Mouse (Mus musculus) cerebellum, adult 9-11 months (tissue): ENCODE measurements at regions not wholly inside any gene's neighbourhood (a gene's known extent, or its start where the extent isn't known, plus 50 kb on each side); places are given as distances from the start of the nearest gene placed in this dataset.

Experiments
- DNase-seq: peaks from one replicate; pipeline ENCODE4 v3.0.0; 2022

DNA sequence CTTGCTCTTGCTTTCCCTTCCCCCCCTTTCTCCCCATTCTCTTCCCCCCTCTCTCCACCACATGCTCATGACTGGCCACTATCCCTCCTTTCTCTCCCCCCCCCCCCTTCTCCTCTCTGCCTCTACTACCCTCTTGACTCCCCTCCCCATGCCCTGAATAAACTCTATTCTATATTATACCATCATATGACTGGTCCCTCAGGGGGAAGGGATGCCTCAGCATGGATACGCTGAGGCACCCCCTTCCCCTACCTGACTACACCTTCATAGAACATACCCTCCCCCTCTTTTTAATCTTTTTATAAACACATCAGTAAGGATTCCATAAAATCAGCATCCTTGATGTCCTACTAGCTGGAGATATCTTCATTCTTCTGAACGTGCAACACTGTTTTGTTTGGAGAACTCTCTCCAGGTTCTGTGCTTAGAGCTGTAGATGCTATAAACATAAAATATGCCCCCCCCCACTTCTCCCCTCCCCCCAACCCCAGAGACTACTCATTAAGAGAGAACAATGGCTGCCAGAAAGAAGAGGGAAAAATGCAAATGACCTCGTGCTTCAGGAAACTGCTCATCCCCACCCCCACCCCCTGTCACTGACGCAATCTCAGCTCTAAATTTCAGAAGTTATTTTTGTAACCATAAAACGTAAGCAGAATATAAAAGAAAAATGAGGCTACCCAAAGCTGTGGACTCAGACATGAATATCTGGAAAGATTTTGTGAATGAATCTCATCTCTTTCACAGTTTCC, 102.3 kb downstream of the Pja2 start:
- no peak for DNase-seq

- DNase-seq = no peak
Observed at GRCm38 (mm10) chr17:64214599-64214998, 117.1 kb downstream of the Pja2 start.

GRCm38 (mm10) chr17:64213251-64213650, 118.5 kb downstream of the Pja2 start:
- no peak for DNase-seq

DNA sequence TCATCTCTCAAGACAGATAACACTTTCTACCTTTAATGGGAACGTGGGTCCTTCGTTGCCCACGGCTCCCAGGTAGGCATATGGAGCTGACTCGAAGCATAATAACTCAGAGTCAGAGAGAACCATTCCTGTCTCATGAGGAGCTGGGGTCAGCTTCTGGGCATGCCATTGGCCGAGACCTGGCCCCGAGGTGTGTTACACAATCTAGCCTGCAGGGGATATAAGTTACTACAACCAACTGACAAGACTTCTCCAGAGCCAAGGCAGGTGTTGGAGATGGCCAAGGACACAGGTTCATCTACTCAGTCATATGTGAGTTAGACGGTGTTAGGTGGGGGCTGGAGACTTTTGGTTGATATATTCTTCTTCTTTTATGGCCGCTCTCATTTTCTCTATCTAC, 120.4 kb downstream of the Pja2 start:
- no peak for DNase-seq

- no peak for DNase-seq
Observed at GRCm38 (mm10) chr17:64210366-64210765, 121.3 kb downstream of the Pja2 start.

DNA sequence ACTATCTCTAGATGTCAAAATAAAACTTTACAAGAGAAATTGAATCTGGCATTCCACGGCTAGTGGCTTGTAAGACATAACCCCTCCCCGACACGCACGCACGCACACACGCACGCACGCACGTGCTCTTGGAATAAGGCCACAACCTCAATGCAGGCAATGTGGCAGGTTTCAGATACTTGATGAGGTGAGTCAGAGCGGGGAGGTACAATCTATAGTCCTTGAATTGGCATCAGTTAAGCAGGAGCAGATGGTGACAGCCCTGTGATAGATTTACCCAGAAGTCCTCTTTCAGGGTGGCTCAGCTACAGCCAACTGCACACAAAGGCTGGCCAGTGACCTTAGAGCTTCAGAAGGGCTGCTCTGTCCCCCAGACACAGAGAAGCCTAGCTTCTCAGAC, 122.1 kb downstream of the Pja2 start:
- DNase-seq = peak; percentile 80

DNA sequence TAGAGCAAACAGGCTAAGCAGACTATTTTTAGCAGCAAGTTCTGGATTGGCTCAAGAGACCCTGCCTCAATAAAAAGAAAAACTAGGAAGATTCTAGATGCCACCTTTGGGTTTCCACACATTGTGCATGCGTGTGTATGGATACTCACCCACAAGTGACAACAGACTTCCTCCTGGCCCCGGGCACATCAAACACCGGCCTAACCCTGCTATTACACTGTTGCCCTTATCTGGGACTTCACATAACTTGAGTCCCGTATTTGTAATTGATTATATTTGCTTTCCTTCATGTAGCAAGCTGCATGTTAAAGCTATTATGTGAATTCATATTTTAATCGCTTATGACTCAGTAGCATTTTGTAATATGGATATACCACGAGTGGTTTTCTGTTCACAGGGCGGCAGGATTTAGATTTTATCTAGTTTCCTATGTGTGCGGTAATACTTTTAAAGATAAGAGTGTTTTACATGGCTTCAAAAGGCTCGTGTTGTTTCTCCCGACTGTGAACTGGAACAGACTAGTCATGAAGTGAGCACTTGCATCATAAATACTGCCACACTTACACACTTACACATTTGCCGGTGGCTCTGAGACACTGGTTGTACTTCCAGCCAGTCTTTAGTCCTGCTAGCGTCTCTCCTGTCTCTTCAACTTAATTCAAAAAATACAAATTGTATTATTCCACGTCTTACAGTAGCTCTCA, 123.4 kb downstream of the Pja2 start:
- DNase-seq = no peak

DNA sequence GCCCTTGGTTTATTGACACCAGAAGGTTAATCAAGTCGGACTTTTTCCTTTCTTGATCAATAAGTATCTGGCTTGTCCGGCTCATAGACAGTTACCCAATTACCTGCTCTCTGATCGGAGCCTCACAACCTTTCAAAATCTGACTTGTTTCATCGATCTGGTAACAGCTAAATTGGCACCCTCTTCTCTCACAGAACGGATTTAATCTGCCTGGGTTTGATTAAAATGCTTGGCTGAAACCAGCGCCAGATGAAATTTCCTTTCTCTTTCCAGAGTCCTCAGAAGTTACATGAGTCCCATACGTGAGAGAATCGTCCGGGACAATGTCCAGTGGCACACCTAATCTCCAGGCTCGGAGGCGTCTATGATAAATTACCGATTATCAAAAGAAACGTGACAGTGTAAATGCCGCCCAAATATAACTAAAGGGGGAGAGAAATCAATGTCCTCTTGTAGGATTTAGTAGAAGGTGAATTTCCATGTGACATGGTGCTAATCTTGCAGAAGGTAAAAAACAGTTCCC, 125.5 kb downstream of the Pja2 start:
- no peak for DNase-seq

GRCm38 (mm10) chr17:64203611-64204010, 128.1 kb downstream of the Pja2 start:
- no peak for DNase-seq

GRCm38 (mm10) chr17:64202248-64202647, 129.5 kb downstream of the Pja2 start:
- no peak for DNase-seq

DNA sequence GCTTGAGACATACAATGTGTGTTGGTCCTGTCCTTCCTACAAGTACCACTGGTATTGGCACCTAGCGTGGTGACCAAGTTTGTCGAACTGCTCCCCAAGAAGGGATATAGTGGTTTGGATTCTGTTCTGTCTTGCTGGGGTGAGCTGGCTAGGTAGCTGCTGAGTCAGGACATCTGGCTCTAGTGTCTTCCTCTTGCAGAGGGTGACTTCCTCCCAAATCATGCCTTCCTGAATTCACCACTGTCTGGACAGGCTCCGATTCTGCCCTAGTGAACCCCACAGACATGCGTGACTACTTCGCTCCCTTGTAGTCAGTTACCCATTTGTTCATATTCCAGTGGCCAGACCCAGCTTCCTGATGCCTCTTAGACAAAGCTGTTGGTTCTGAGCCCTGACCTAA, 130.1 kb downstream of the Pja2 start:
- no peak for DNase-seq

- DNase-seq = peak; percentile 37
Observed at GRCm38 (mm10) chr17:64200092-64200877, 131.4 kb downstream of the Pja2 start.

DNA sequence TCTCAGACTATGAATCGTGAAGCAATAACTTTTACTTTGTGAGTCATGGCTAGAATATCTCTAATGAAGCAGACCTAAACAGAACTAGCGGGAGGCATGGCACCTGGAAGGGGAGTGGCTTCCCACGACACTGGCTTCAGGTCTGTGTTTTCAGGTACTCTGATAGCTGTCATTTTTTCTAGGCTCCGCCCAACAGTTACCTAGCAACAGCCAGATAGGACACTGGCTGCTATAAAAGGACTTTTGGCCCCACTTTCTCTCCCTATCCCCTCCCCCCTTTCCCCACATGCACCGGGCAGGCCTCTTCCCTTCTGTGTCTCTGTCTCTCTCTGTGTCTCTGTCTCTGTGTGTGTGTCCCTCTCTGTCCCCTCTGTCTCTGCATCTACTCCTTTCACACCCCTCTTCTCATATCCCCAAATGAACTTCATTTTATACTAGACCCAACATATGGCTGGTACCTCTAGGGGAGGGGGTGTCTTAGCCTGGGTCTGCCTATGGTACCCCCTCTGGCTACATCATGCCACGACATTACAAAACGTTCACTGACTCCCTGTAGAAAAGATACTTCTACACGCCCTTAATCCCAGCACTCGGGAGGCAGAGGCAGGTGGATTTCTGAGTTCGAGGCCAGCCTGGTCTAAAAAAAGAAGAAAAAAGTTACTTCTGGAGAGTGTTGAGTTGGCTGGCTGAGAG, 132.3 kb downstream of the Pja2 start:
- no peak for DNase-seq

- DNase-seq = no peak
Observed at GRCm38 (mm10) chr17:64196437-64196836, 135.3 kb downstream of the Pja2 start.

DNA sequence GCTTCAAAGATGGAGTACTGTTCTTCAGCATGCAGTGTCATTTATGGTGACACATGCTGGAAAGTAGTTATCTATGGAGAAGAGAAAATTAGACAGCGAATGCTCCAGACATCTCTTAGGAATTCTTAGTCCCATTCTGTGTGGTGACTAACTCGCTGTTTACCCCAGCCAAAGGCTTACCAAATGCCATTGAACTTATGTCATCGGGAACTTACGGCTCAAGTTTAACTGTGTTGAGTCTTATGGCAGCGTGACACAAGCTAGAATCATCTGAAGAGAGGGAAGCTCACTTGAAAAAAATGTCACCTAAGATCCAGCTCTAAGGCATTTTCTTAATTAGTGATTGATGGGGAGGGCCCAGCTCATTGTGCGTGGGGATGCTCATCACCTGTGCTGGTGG, 138.7 kb downstream of the Pja2 start:
- DNase-seq = no peak
